Mouse (Mus musculus): ENCODE measurements at regions not wholly inside any gene's neighbourhood (a gene's known extent, or its start where the extent isn't known, plus 50 kb on each side); places are given as distances from the start of the nearest gene placed in this dataset.

DNA sequence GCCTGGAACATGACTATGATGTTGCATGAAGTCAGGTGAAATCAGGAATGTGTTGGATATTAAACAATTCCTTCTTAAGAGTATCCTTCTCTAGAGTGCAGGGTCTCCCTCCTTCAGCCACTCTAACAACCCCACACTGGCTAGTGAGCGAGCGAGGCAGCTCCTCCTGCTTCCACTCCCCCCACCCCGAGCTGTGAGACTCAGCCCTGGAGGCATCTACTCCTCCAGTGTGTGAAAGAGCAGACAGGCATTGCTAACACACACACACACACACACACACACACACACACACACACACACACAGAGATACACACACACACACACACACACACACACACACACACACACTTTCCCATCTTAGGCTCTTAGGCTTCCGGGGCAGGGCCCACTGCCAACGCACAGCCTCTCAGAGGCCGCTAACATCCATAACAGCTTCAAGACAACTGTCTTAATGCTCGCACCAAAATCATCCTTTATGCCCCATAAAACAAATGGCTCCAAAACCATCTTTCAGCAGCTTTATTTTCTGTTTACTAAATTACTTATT is 116.8 kb downstream of the Lrrc30 start:
- TF ChIP-seq POLR2A (IDR thresholded peaks at IDR 0.05; ENCODE audit: extremely low read depth, insufficient read depth, low read length): no peak
- no peak for TF ChIP-seq CTCF (IDR thresholded peaks at IDR 0.05; ENCODE audit: extremely low read depth, insufficient read depth, low read length)
